Mouse (Mus musculus) stomach, postnatal 0 days (tissue): ENCODE measurements around the gene Tmem81.

Source experiments
- CTCF ChIP-seq: IDR thresholded peaks from 2 replicates; pipeline ENCODE4 v1.5.1; 2016; ENCODE audit warnings: antibody characterized with exemption, low read depth, mild to moderate bottlenecking, moderate library complexity
- EP300 ChIP-seq: optimal IDR thresholded peaks from 2 replicates; pipeline ENCODE3; 2016; ENCODE audit warnings: antibody characterized with exemption

DNA sequence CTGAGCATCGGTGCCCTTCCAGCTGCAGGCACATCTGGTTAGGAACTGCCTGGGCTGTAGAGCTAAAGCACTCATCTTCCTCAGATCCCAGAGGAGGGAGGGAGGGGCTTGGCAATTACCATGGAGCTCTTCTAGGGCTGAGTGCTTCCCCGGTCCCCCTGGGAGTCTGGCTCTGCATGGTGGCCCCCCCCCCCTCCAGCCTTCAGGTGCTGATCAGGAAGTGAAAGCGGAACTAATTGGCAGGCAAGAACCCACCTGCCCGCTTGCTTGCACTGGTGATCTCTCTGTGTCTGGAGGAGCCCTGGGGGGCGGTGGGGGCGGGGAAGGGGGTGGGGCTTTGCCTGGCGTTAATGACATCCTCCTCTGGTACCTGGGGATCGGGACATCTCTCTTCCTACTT lies 27.8 kb downstream of the Tmem81 start:
- TF ChIP-seq CTCF, result no peak
- no peak for TF ChIP-seq EP300
